Mouse (Mus musculus): ENCODE results near the gene Krtap4-6. TPM values are rescaled to one million over a fixed set of nuclear protein-coding genes. Genes with fewer than 3 reads are reported as not detected.
"Not testable (repeated sequence)": the region's sequence is repeated elsewhere in the genome, so short reads cannot be mapped to it uniquely, and the experiment has no call there.

Krtap4-6 gene
- polyA plus RNA-seq (2015; fragmentation: Nextera tagmentation; extraction: Ambion mirVana) = not detected in 2 replicates

- no peaks in the 10 kb centered on the region for H3K4me1 ChIP-seq (replicated peaks)
- no peak within 1 kb of the TSS for H3K9ac ChIP-seq (replicated peaks)
- no peak for ATAC-seq
- H3K27ac ChIP-seq = no peak within 1 kb of the TSS
- no peaks in the 10 kb centered on the region for H3K36me3 ChIP-seq
- no peaks in the 10 kb centered on the region for H3K9me3 ChIP-seq
- H3K27me3 ChIP-seq = no peaks in the 10 kb centered on the region
- H3K4me3 ChIP-seq (replicated peaks) = no peak within 1 kb of the TSS
- H3K4me2 ChIP-seq (replicated peaks) = no peak within 1 kb of the TSS
Measured at GRCm38 (mm10) chr11:99665860-99666259, at the start of gene Krtap4-6. TSS of gene Krtap4-6 (minus strand) at chr11:99665960.

GRCm38 (mm10) chr11:99690463-99690862 is 24.7 kb upstream of the Krtap4-6 start, which contains the start of gene Gm14190:
TSS of gene Gm14190 (minus strand) at chr11:99690740.
- H3K9ac ChIP-seq (replicated peaks) = no peak within 1 kb of the TSS
- H3K9me3 ChIP-seq = no peaks in the 10 kb centered on the region
- H3K4me2 ChIP-seq (replicated peaks) = no peak within 1 kb of the TSS
- 87% methylated on average over 1 of the region's 1 CpGs for WGBS
- no peak for ATAC-seq
- no peaks in the 10 kb centered on the region for H3K27me3 ChIP-seq
- H3K36me3 ChIP-seq = no peaks in the 10 kb centered on the region
- H3K4me3 ChIP-seq (replicated peaks) = no peak within 1 kb of the TSS
- H3K27ac ChIP-seq = no peak within 1 kb of the TSS
- H3K4me1 ChIP-seq (replicated peaks) = no peaks in the 10 kb centered on the region

- WGBS = 83% methylated on average over 1 of the region's 1 CpGs
- not testable (repeated sequence) for ATAC-seq; H3K36me3 ChIP-seq; H3K27ac ChIP-seq; H3K27me3 ChIP-seq; H3K9me3 ChIP-seq; H3K4me3 ChIP-seq (replicated peaks); H3K4me1 ChIP-seq (replicated peaks); H3K9ac ChIP-seq (replicated peaks); H3K4me2 ChIP-seq (replicated peaks)
Measured at GRCm38 (mm10) chr11:99685235-99685634, 19.5 kb upstream of the Krtap4-6 start.

GRCm38 (mm10) chr11:99683481-99683880 is 17.7 kb upstream of the Krtap4-6 start:
- ATAC-seq = no peak
- Histone ChIP-seq H3K36me3 (no peaks in the 10 kb centered on the region), H3K9me3 (no peaks in the 10 kb centered on the region), H3K4me3 (replicated peaks) (no peak overlapping the region), H3K4me2 (replicated peaks) (no peak overlapping the region), H3K4me1 (replicated peaks) (no peaks in the 10 kb centered on the region), H3K9ac (replicated peaks) (no peak overlapping the region), H3K27ac (no peak overlapping the region), H3K27me3 (no peaks in the 10 kb centered on the region)
- 81% methylated on average over 2 of the region's 2 CpGs for WGBS

GRCm38 (mm10) chr11:99662802-99663201 is 3.0 kb downstream of the Krtap4-6 start:
- WGBS = 94% methylated on average over 10 of the region's 10 CpGs

GRCm38 (mm10) chr11:99659256-99659655 is 6.5 kb downstream of the Krtap4-6 start:
- no peak for ATAC-seq
- Histone ChIP-seq H3K9ac (replicated peaks) (no peak overlapping the region), H3K36me3 (no peaks in the 10 kb centered on the region), H3K4me3 (replicated peaks) (no peak overlapping the region), H3K27ac (no peak overlapping the region), H3K4me1 (replicated peaks) (no peaks in the 10 kb centered on the region), H3K27me3 (no peaks in the 10 kb centered on the region), H3K9me3 (no peaks in the 10 kb centered on the region), H3K4me2 (replicated peaks) (no peak overlapping the region)
- WGBS = 91% methylated on average over 4 of the region's 4 CpGs

More at GRCm38 (mm10) chr11:99662802-99663201, 3.0 kb downstream of the Krtap4-6 start:
- no peaks in the 10 kb centered on the region for H3K4me1 ChIP-seq (replicated peaks)
- no peak overlapping the region for H3K4me3 ChIP-seq (replicated peaks)
- no peak overlapping the region for H3K27ac ChIP-seq
- no peaks in the 10 kb centered on the region for H3K9me3 ChIP-seq
- no peak overlapping the region for H3K9ac ChIP-seq (replicated peaks)
- no peaks in the 10 kb centered on the region for H3K36me3 ChIP-seq
- no peak for ATAC-seq
- no peaks in the 10 kb centered on the region for H3K27me3 ChIP-seq
- no peak overlapping the region for H3K4me2 ChIP-seq (replicated peaks)

- not testable (repeated sequence) for H3K27ac ChIP-seq; H3K36me3 ChIP-seq; H3K4me3 ChIP-seq (replicated peaks); H3K4me1 ChIP-seq (replicated peaks); H3K9me3 ChIP-seq; ATAC-seq; H3K27me3 ChIP-seq; H3K9ac ChIP-seq (replicated peaks); H3K4me2 ChIP-seq (replicated peaks)
- 80% methylated on average over 10 of the region's 10 CpGs for WGBS
Measured at GRCm38 (mm10) chr11:99658467-99659010, 7.2 kb downstream of the Krtap4-6 start, which contains the start of gene Gm11563. TSS of gene Gm11563 (minus strand) at chr11:99658960.

- no peak overlapping the region for H3K4me3 ChIP-seq (replicated peaks)
- H3K4me1 ChIP-seq (replicated peaks) = no peaks in the 10 kb centered on the region
- ATAC-seq = no peak
- H3K27me3 ChIP-seq = no peaks in the 10 kb centered on the region
- H3K36me3 ChIP-seq = no peaks in the 10 kb centered on the region
- no peak overlapping the region for H3K27ac ChIP-seq
- H3K9me3 ChIP-seq = no peaks in the 10 kb centered on the region
- H3K4me2 ChIP-seq (replicated peaks) = no peak overlapping the region
- H3K9ac ChIP-seq (replicated peaks) = no peak overlapping the region
- 61% methylated on average over 5 of the region's 5 CpGs for WGBS
Measured at GRCm38 (mm10) chr11:99657051-99657450, 8.7 kb downstream of the Krtap4-6 start.

GRCm38 (mm10) chr11:99650136-99650535 is 15.6 kb downstream of the Krtap4-6 start, which contains the start of gene Gm11555:
TSS of gene Gm11555 (minus strand) at chr11:99650236.
- Histone ChIP-seq H3K4me2 (replicated peaks) (no peak within 1 kb of the TSS), H3K36me3 (no peaks in the 10 kb centered on the region), H3K4me1 (replicated peaks) (no peaks in the 10 kb centered on the region), H3K9me3 (no peaks in the 10 kb centered on the region), H3K27me3 (no peaks in the 10 kb centered on the region), H3K27ac (no peak within 1 kb of the TSS), H3K9ac (replicated peaks) (no peak within 1 kb of the TSS), H3K4me3 (replicated peaks) (no peak within 1 kb of the TSS)
- 88% methylated on average over 2 of the region's 2 CpGs for WGBS
- no peak for ATAC-seq

- Histone ChIP-seq H3K9ac (replicated peaks) (no peak overlapping the region), H3K9me3 (no peaks in the 10 kb centered on the region), H3K27ac (no peak overlapping the region), H3K4me3 (replicated peaks) (no peak overlapping the region), H3K4me1 (replicated peaks) (no peaks in the 10 kb centered on the region), H3K36me3 (no peaks in the 10 kb centered on the region), H3K27me3 (no peaks in the 10 kb centered on the region), H3K4me2 (replicated peaks) (no peak overlapping the region)
- 89% methylated on average over 15 of the region's 15 CpGs for WGBS
- ATAC-seq = no peak
Measured at GRCm38 (mm10) chr11:99646444-99646843, 19.3 kb downstream of the Krtap4-6 start.

GRCm38 (mm10) chr11:99644351-99644750 is 21.4 kb downstream of the Krtap4-6 start:
- Histone ChIP-seq H3K9me3 (no peaks in the 10 kb centered on the region), H3K4me3 (replicated peaks) (no peak overlapping the region), H3K4me2 (replicated peaks) (no peak overlapping the region), H3K36me3 (no peaks in the 10 kb centered on the region), H3K9ac (replicated peaks) (no peak overlapping the region), H3K4me1 (replicated peaks) (no peaks in the 10 kb centered on the region), H3K27me3 (no peaks in the 10 kb centered on the region), H3K27ac (no peak overlapping the region)
- 70% methylated on average over 3 of the region's 3 CpGs for WGBS
- no peak for ATAC-seq

GRCm38 (mm10) chr11:99643635-99644139 is 22.1 kb downstream of the Krtap4-6 start, which contains the start of gene Krtap4-7:
TSS of gene Krtap4-7 (minus strand) at chr11:99644089.
- 87% methylated on average over 9 of the region's 9 CpGs for WGBS
- not testable (repeated sequence) for H3K4me1 ChIP-seq (replicated peaks); H3K9ac ChIP-seq (replicated peaks); H3K4me3 ChIP-seq (replicated peaks); H3K9me3 ChIP-seq; ATAC-seq; H3K27ac ChIP-seq; H3K4me2 ChIP-seq (replicated peaks); H3K27me3 ChIP-seq; H3K36me3 ChIP-seq

GRCm38 (mm10) chr11:99640926-99641325 is 24.8 kb downstream of the Krtap4-6 start:
- ATAC-seq = no peak
- WGBS = 47% methylated on average over 1 of the region's 1 CpGs
- Histone ChIP-seq H3K4me2 (replicated peaks) (no peak overlapping the region), H3K4me3 (replicated peaks) (no peak overlapping the region), H3K27ac (no peak overlapping the region), H3K27me3 (no peaks in the 10 kb centered on the region), H3K9ac (replicated peaks) (no peak overlapping the region), H3K36me3 (no peaks in the 10 kb centered on the region), H3K9me3 (no peaks in the 10 kb centered on the region), H3K4me1 (replicated peaks) (no peaks in the 10 kb centered on the region)

Measured in midbrain, embryonic 13.5 days (tissue).